Comparison of ENCODE assay signal across 15 mouse cellular contexts in the genomic region with DNA sequence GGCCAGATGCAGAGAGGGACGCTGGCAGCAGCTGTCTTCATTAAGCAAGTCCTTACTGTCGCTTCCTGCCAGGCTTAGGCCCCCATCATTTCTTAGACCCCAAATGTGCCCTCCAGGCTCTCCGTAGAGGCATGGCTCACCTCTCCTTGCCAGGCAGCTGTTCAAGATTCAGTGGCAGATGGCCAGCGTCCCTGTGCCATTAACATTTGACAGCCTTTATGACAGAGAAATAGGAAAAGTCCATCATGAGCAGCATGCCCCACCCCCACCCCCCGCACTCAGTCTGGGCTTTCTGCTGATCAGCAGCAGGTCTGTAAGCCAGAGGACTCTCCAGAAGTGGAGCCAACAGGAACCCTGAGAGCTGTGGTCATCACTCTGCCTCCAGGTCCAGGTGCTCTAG.
DNase-seq lines count a peak whose midpoint lies in the region; ATAC-seq and TF ChIP-seq lines count a peak whose summit lies in the region.
"Had no signal": no experiment of that assay in that cellular context is flagged by ENCODE, and none has a peak within 500 bp of the region (broad histone marks: within the 10 kb centered on the region; RNA-seq: fewer than 3 reads in every experiment).

No protein-coding gene starts in this region.

- WGBS in forebrain, embryonic 12.5 days = 72% methylated on average over 5 of the region's 5 CpGs
- 45% methylated on average over 5 of the region's 5 CpGs for WGBS in forebrain, postnatal 0 days
- WGBS in forebrain, embryonic 14.5 days = 61% methylated on average over 5 of the region's 5 CpGs
- 28% methylated on average over 5 of the region's 5 CpGs for WGBS in hindbrain, postnatal 0 days
- 63% methylated on average over 5 of the region's 5 CpGs for WGBS in olfactory bulb, adult 2 months

- H3K9me3 ChIP-seq in forebrain, embryonic 12.5 days = no peaks in the 10 kb centered on the region
- no peaks in the 10 kb centered on the region for H3K9me3 ChIP-seq in forebrain, postnatal 0 days (ENCODE audit: low read length)
- H3K9me3 ChIP-seq in forebrain, embryonic 14.5 days (replicated peaks; ENCODE audit: control insufficient read depth, low read length) = no peaks in the 10 kb centered on the region
- no peaks in the 10 kb centered on the region for H3K9me3 ChIP-seq in hindbrain, postnatal 0 days (ENCODE audit: low read length)
- H3K9me3 ChIP-seq: heart, embryonic 10.5 days; liver, embryonic 13.5 days had no signal

- no peak for DNase-seq in forebrain, postnatal 0 days
- DNase-seq in forebrain, embryonic 14.5 days (ENCODE audit: low spot score) = peak; percentile 49
- peak; percentile 59 for DNase-seq in hindbrain, postnatal 0 days (ENCODE audit: low spot score)
- DNase-seq in yolk sac, embryonic 10.5 days (ENCODE audit: low spot score) = no peak
- DNase-seq in urinary bladder, postnatal 14 days (ENCODE audit: low spot score) = no peak
- DNase-seq: cerebellum, postnatal 36 days; heart, postnatal 4 days; kidney, adult 8-10 months; liver, embryonic 13.5 days; thymus, adult 18-20 months had no signal

- no peaks in the 10 kb centered on the region for H3K27me3 ChIP-seq in forebrain, embryonic 12.5 days
- H3K27me3 ChIP-seq in forebrain, postnatal 0 days (ENCODE audit: insufficient read depth, low read length) = no peaks in the 10 kb centered on the region
- no peaks in the 10 kb centered on the region for H3K27me3 ChIP-seq in forebrain, embryonic 14.5 days (replicated peaks; ENCODE audit: control insufficient read depth, insufficient read depth, low read length)
- no peaks in the 10 kb centered on the region for H3K27me3 ChIP-seq in hindbrain, postnatal 0 days (ENCODE audit: insufficient read depth, low read length)
- H3K27me3 ChIP-seq: liver, embryonic 13.5 days had no signal

- TF ChIP-seq POLR2A in olfactory bulb, adult 2 months (IDR thresholded peaks at IDR 0.05; ENCODE audit: insufficient read depth, low read depth, low read length) = no peak

- H3K4me3 ChIP-seq in forebrain, embryonic 12.5 days (replicated peaks) = no peak overlapping the region
- no peak overlapping the region for H3K4me3 ChIP-seq in forebrain, postnatal 0 days (ENCODE audit: low read depth, low read length)
- no peak overlapping the region for H3K4me3 ChIP-seq in forebrain, embryonic 14.5 days (ENCODE audit: low read depth, low read length)
- no peak overlapping the region for H3K4me3 ChIP-seq in hindbrain, postnatal 0 days (ENCODE audit: low read length)
- no peak overlapping the region for H3K4me3 ChIP-seq in olfactory bulb, adult 2 months (ENCODE audit: insufficient read depth, low read depth, low read length)
- H3K4me3 ChIP-seq: erythroblast, embryonic 14.5 days; heart, embryonic 10.5 days; liver, embryonic 13.5 days had no signal

- no peak overlapping the region for H3K9ac ChIP-seq in forebrain, embryonic 12.5 days
- no peak overlapping the region for H3K9ac ChIP-seq in forebrain, postnatal 0 days
- H3K9ac ChIP-seq in forebrain, embryonic 14.5 days (ENCODE audit: low read length) = no peak overlapping the region
- H3K9ac ChIP-seq in hindbrain, postnatal 0 days (replicated peaks; ENCODE audit: low read length) = no peak overlapping the region
- H3K9ac ChIP-seq: liver, embryonic 13.5 days had no signal

- H3K27ac ChIP-seq in forebrain, embryonic 12.5 days = peak overlapping the region; percentile 68; the same call in 1 of the 2 replicates
- H3K27ac ChIP-seq in forebrain, postnatal 0 days (ENCODE audit: low read depth, low read length) = no peak overlapping the region
- H3K27ac ChIP-seq in forebrain, embryonic 14.5 days (ENCODE audit: low read depth, low read length) = no peak overlapping the region
- peak overlapping the region; percentile 22 for H3K27ac ChIP-seq in hindbrain, postnatal 0 days
- H3K27ac ChIP-seq in olfactory bulb, adult 2 months (ENCODE audit: insufficient read depth, low read depth, low read length) = 0 out of 2 replicates have a peak overlapping the region, but pooled peaks have one; percentile 9
- H3K27ac ChIP-seq: heart, embryonic 10.5 days; liver, embryonic 13.5 days had no signal

- H3K4me2 ChIP-seq in forebrain, embryonic 12.5 days = no peak overlapping the region
- H3K4me2 ChIP-seq in forebrain, postnatal 0 days (ENCODE audit: low read depth) = no peak overlapping the region
- H3K4me2 ChIP-seq in forebrain, embryonic 14.5 days (ENCODE audit: low read length) = no peak overlapping the region
- H3K4me2 ChIP-seq in hindbrain, postnatal 0 days (ENCODE audit: low read depth, low read length) = no peak overlapping the region
- H3K4me2 ChIP-seq: liver, embryonic 13.5 days had no signal

- ATAC-seq in forebrain, embryonic 12.5 days (ENCODE audit: low FRiP score) = no peak
- ATAC-seq in forebrain, postnatal 0 days = no peak
- no peak for ATAC-seq in forebrain, embryonic 14.5 days
- ATAC-seq in hindbrain, postnatal 0 days = no peak; the same call in 1 of the 2 replicates
- ATAC-seq: activated CD4-positive, CD25-positive, alpha-beta regulatory T cell, adult 4 months had no signal

- no peak for TF ChIP-seq CTCF in forebrain, postnatal 0 days (IDR thresholded peaks at IDR 0.05; ENCODE audit: low read depth)
- TF ChIP-seq CTCF in hindbrain, postnatal 0 days (IDR thresholded peaks at IDR 0.05; ENCODE audit: low read depth) = no peak
- no peak for TF ChIP-seq CTCF in olfactory bulb, adult 2 months (IDR thresholded peaks at IDR 0.05; ENCODE audit: insufficient read depth, low read depth, low read length)

- peaks cover 22% of the 10 kb centered on the region for H3K4me1 ChIP-seq in forebrain, embryonic 12.5 days
- peaks cover 21% of the 10 kb centered on the region for H3K4me1 ChIP-seq in forebrain, postnatal 0 days (ENCODE audit: insufficient read depth)
- H3K4me1 ChIP-seq in forebrain, embryonic 14.5 days (ENCODE audit: control insufficient read depth, insufficient read depth, low read length) = peaks cover 19% of the 10 kb centered on the region
- peaks cover 8% of the 10 kb centered on the region for H3K4me1 ChIP-seq in hindbrain, postnatal 0 days (ENCODE audit: insufficient read depth, low read length)
- H3K4me1 ChIP-seq in olfactory bulb, adult 2 months (ENCODE audit: control insufficient read depth, insufficient read depth, low read length) = peaks cover 15% of the 10 kb centered on the region
- H3K4me1 ChIP-seq: liver, embryonic 13.5 days had no signal

- no peaks in the 10 kb centered on the region for H3K36me3 ChIP-seq in forebrain, embryonic 12.5 days (replicated peaks)
- no peaks in the 10 kb centered on the region for H3K36me3 ChIP-seq in forebrain, postnatal 0 days (ENCODE audit: insufficient read depth)
- no peaks in the 10 kb centered on the region for H3K36me3 ChIP-seq in forebrain, embryonic 14.5 days (ENCODE audit: control insufficient read depth, insufficient read depth, low read length)
- H3K36me3 ChIP-seq in hindbrain, postnatal 0 days (ENCODE audit: insufficient read depth, low read length) = no peaks in the 10 kb centered on the region
- H3K36me3 ChIP-seq: heart, embryonic 10.5 days; liver, embryonic 13.5 days had no signal

Comparison
In these comparisons a context has a peak if more than half of its experiments do, and no peak if none do; other contexts are left out.
1. H3K27ac ChIP-seq: peak in forebrain, embryonic 12.5 days (single experiment), hindbrain, postnatal 0 days (single experiment) and olfactory bulb, adult 2 months (single experiment); none in forebrain, postnatal 0 days (single experiment) and forebrain, embryonic 14.5 days (single experiment).
2. DNase-seq: peak in forebrain, embryonic 14.5 days (single experiment) and hindbrain, postnatal 0 days (single experiment); none in forebrain, postnatal 0 days (single experiment), yolk sac, embryonic 10.5 days (single experiment) and urinary bladder, postnatal 14 days (single experiment).